Mouse (Mus musculus): ENCODE data around the gene 2410002F23Rik.
A peak's percentile ranks its signal among the peaks of the same experiment; 100 is the strongest.
"Not testable (repeated sequence)": the region's sequence is repeated elsewhere in the genome, so short reads cannot be mapped to it uniquely, and the experiment has no call there.

Gene 2410002F23Rik

GRCm38 (mm10) chr7:44262791-44263643 is 16.5 kb downstream of the 2410002F23Rik start:
- DNase-seq (ENCODE audit: low spot score) = peak; percentile 92

GRCm38 (mm10) chr7:44268117-44268516 is 21.6 kb downstream of the 2410002F23Rik start:
- DNase-seq (ENCODE audit: low spot score) = no peak

GRCm38 (mm10) chr7:44269397-44269796 is 22.9 kb downstream of the 2410002F23Rik start:
- DNase-seq (ENCODE audit: low spot score) = no peak

- peak; percentile 75 for DNase-seq (ENCODE audit: low spot score)
Observed at GRCm38 (mm10) chr7:44271309-44271708, 24.8 kb downstream of the 2410002F23Rik start.

- no peak for DNase-seq (ENCODE audit: low spot score)
Observed at GRCm38 (mm10) chr7:44272546-44272945, 26.0 kb downstream of the 2410002F23Rik start.

- no peak for DNase-seq (ENCODE audit: low spot score)
Observed at GRCm38 (mm10) chr7:44273446-44273845, 26.9 kb downstream of the 2410002F23Rik start.

GRCm38 (mm10) chr7:44274096-44274495 is 27.6 kb downstream of the 2410002F23Rik start:
- no peak for DNase-seq (ENCODE audit: low spot score)

- no peak for DNase-seq (ENCODE audit: low spot score)
Observed at GRCm38 (mm10) chr7:44275546-44275945, 29.0 kb downstream of the 2410002F23Rik start.

- no peak for DNase-seq (ENCODE audit: low spot score)
Observed at GRCm38 (mm10) chr7:44276461-44277249, 30.1 kb downstream of the 2410002F23Rik start.

GRCm38 (mm10) chr7:44277250-44277622 is 30.7 kb downstream of the 2410002F23Rik start:
- DNase-seq (ENCODE audit: low spot score) = no peak

- no peak for DNase-seq (ENCODE audit: low spot score)
Observed at GRCm38 (mm10) chr7:44280959-44281358, 34.4 kb downstream of the 2410002F23Rik start.

- DNase-seq (ENCODE audit: low spot score) = no peak
Observed at GRCm38 (mm10) chr7:44281586-44281985, 35.1 kb downstream of the 2410002F23Rik start.

GRCm38 (mm10) chr7:44287760-44288159 is 41.2 kb downstream of the 2410002F23Rik start:
- DNase-seq (ENCODE audit: low spot score) = no peak

- DNase-seq (ENCODE audit: low spot score) = peak; percentile 5
Observed at GRCm38 (mm10) chr7:44290986-44291385, 44.5 kb downstream of the 2410002F23Rik start.

- no peak for DNase-seq (ENCODE audit: low spot score)
Observed at GRCm38 (mm10) chr7:44291418-44291817, 44.9 kb downstream of the 2410002F23Rik start.

GRCm38 (mm10) chr7:44297501-44297900 is 51.0 kb downstream of the 2410002F23Rik start:
- DNase-seq (ENCODE audit: low spot score) = not testable (repeated sequence)

Data from adipocyte (in vitro differentiated cells).